In the genomic region with DNA sequence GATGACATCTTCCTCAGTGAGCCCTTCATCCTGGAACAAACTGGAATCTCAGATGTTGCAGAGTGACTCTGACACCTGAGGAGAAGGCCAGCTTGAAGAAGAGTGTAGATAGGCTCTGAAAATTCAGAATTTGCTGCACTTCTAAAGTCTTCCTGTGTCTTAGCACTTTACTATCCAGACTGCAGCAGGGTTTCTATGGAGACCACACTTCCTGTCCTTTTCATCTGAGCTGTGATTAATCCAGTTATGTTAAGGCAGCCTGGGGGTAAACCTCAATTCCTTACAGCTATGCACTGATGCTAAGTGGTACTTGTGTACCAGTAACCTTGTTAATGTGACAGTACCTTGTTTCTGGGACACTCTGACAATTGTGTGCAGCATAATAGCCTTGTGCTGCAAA, we compare ENCODE assay signal across 18 mouse cellular contexts.
DNase-seq lines count a peak whose midpoint lies in the region; ATAC-seq and TF ChIP-seq lines count a peak whose summit lies in the region.
"Had no signal": no experiment of that assay in that cellular context is flagged by ENCODE, and none has a peak within 500 bp of the region (broad histone marks: within the 10 kb centered on the region; RNA-seq: fewer than 3 reads in every experiment).

No protein-coding gene starts in this region.

- TF ChIP-seq CTCF in brain, embryonic 14.5 days (IDR thresholded peaks at IDR 0.05; ENCODE audit: borderline replicate concordance, extremely low read depth, insufficient read depth, insufficient read length), result no peak

- no peak for TF ChIP-seq POLR2A in brain, embryonic 14.5 days (IDR thresholded peaks at IDR 0.05; ENCODE audit: borderline replicate concordance, extremely low read depth, insufficient read depth, insufficient read length, poor library complexity, severe bottlenecking)

- H3K27ac ChIP-seq in forebrain, embryonic 14.5 days (ENCODE audit: low read depth, low read length), result no peak overlapping the region
- H3K27ac ChIP-seq in forebrain, embryonic 11.5 days (ENCODE audit: low read depth, low read length), result no peak overlapping the region
- no peak overlapping the region for H3K27ac ChIP-seq in intestine, embryonic 16.5 days (ENCODE audit: low read length)
- H3K27ac ChIP-seq: hindbrain, embryonic 13.5 days; kidney, embryonic 15.5 days; macrophage had no signal

- H3K9ac ChIP-seq in forebrain, embryonic 14.5 days (ENCODE audit: low read length), result no peak overlapping the region
- H3K9ac ChIP-seq in forebrain, embryonic 11.5 days (ENCODE audit: low read length), result no peak overlapping the region
- H3K9ac ChIP-seq in intestine, embryonic 16.5 days (ENCODE audit: low read depth, low read length), result no peak overlapping the region
- H3K9ac ChIP-seq: hindbrain, embryonic 13.5 days; kidney, embryonic 15.5 days; liver, postnatal 0 days had no signal

- no peak overlapping the region for H3K4me2 ChIP-seq in forebrain, embryonic 14.5 days (ENCODE audit: low read length)
- no peak overlapping the region for H3K4me2 ChIP-seq in forebrain, embryonic 11.5 days (ENCODE audit: low read depth, low read length, severe bottlenecking)
- H3K4me2 ChIP-seq in intestine, embryonic 16.5 days (ENCODE audit: low read depth, low read length), result no peak overlapping the region
- H3K4me2 ChIP-seq: hindbrain, embryonic 13.5 days; kidney, embryonic 15.5 days had no signal

- peak; percentile 22 for DNase-seq in forebrain, embryonic 14.5 days (ENCODE audit: low spot score)
- DNase-seq in forebrain, embryonic 11.5 days (ENCODE audit: low spot score), result no peak
- DNase-seq in left cerebral cortex, postnatal 14 days (ENCODE audit: low spot score in 2 of 2), result peak; percentile 22 to 50
- DNase-seq in left cerebral cortex, postnatal 36 days (ENCODE audit: low spot score in 2 of 2), result no peak
- peak; percentile 44 for DNase-seq in 3T3-L1 (ENCODE audit: low read depth, low spot score)
- peak; percentile 41 for DNase-seq in brain, embryonic 14.5 days (ENCODE audit: low read depth)
- no peak for DNase-seq in gastrocnemius, postnatal 4 days (ENCODE audit: low spot score in 2 of 2)
- DNase-seq: adrenal gland, postnatal 36 days; cerebellum, adult 11 months; cerebellum, postnatal 36 days; liver, postnatal 0 days; thymus, adult 2 months had no signal

- H3K36me3 ChIP-seq in forebrain, embryonic 14.5 days (ENCODE audit: control insufficient read depth, insufficient read depth, low read length), result no peaks in the 10 kb centered on the region
- no peaks in the 10 kb centered on the region for H3K36me3 ChIP-seq in forebrain, embryonic 11.5 days (ENCODE audit: control insufficient read depth, insufficient read depth, low read length)
- H3K36me3 ChIP-seq in intestine, embryonic 16.5 days (ENCODE audit: control insufficient read depth, insufficient read depth, low read length), result no peaks in the 10 kb centered on the region
- H3K36me3 ChIP-seq: G1E; hindbrain, embryonic 13.5 days; kidney, embryonic 15.5 days had no signal

- 0 out of 2 replicates have a peak, but pooled peaks cover 2% of the 10 kb centered on the region for H3K4me1 ChIP-seq in forebrain, embryonic 14.5 days (ENCODE audit: control insufficient read depth, insufficient read depth, low read length)
- H3K4me1 ChIP-seq in forebrain, embryonic 11.5 days (replicated peaks; ENCODE audit: control insufficient read depth, insufficient read depth, low read length), result no peaks in the 10 kb centered on the region
- no peaks in the 10 kb centered on the region for H3K4me1 ChIP-seq in intestine, embryonic 16.5 days (ENCODE audit: control insufficient read depth, insufficient read depth, low read length)
- H3K4me1 ChIP-seq: hindbrain, embryonic 13.5 days; kidney, embryonic 15.5 days had no signal

- intact Hi-C loops in left cerebral cortex, postnatal 14 days (cut with DNase I), result no loop called here
- intact Hi-C loops in left cerebral cortex, postnatal 36 days (cut with DNase I), result loop anchor here (1.0 kb wide), 1 partner anchor 8 kb away; no protein-coding TSS in a partner anchor

- no peak overlapping the region for H3K4me3 ChIP-seq in forebrain, embryonic 14.5 days (ENCODE audit: low read depth, low read length)
- H3K4me3 ChIP-seq in forebrain, embryonic 11.5 days (ENCODE audit: low read depth, low read length), result no peak overlapping the region
- no peak overlapping the region for H3K4me3 ChIP-seq in intestine, embryonic 16.5 days (ENCODE audit: low read length)
- H3K4me3 ChIP-seq: hindbrain, embryonic 13.5 days; kidney, embryonic 15.5 days had no signal

- ATAC-seq in forebrain, embryonic 14.5 days, result no peak
- ATAC-seq in forebrain, embryonic 11.5 days (replicated peaks; ENCODE audit: low FRiP score), result no peak
- no peak for ATAC-seq in intestine, embryonic 16.5 days
- ATAC-seq: forebrain, embryonic 16.5 days; liver, postnatal 0 days had no signal

- no peaks in the 10 kb centered on the region for H3K9me3 ChIP-seq in forebrain, embryonic 14.5 days (replicated peaks; ENCODE audit: control insufficient read depth, low read length)
- no peaks in the 10 kb centered on the region for H3K9me3 ChIP-seq in forebrain, embryonic 11.5 days (ENCODE audit: control insufficient read depth, low read length)
- H3K9me3 ChIP-seq in intestine, embryonic 16.5 days (ENCODE audit: control insufficient read depth, low read length), result no peaks in the 10 kb centered on the region
- H3K9me3 ChIP-seq: G1E; hindbrain, embryonic 13.5 days; kidney, embryonic 15.5 days had no signal

- H3K27me3 ChIP-seq in forebrain, embryonic 14.5 days (replicated peaks; ENCODE audit: control insufficient read depth, insufficient read depth, low read length), result no peaks in the 10 kb centered on the region
- H3K27me3 ChIP-seq in forebrain, embryonic 11.5 days (ENCODE audit: control insufficient read depth, insufficient read depth, low read length), result no peaks in the 10 kb centered on the region
- no peaks in the 10 kb centered on the region for H3K27me3 ChIP-seq in intestine, embryonic 16.5 days (replicated peaks; ENCODE audit: control insufficient read depth, insufficient read depth, low read length)
- H3K27me3 ChIP-seq: hindbrain, embryonic 13.5 days; kidney, embryonic 15.5 days had no signal

Comparison
In these comparisons a context has a peak if more than half of its experiments do, and no peak if none do; other contexts are left out.
1. DNase-seq: peak in forebrain, embryonic 14.5 days (single experiment), left cerebral cortex, postnatal 14 days (2 of 2), 3T3-L1 (single experiment) and brain, embryonic 14.5 days (single experiment); none in forebrain, embryonic 11.5 days (single experiment), left cerebral cortex, postnatal 36 days (0 of 2) and gastrocnemius, postnatal 4 days (0 of 2).